Comparison of ENCODE assay signal across 17 mouse cellular contexts in genomic region chr10:85001920-85002319, GRCm38 (mm10).
A peak's percentile ranks its signal among the peaks of the same experiment; 100 is the strongest.
DNase-seq lines count a peak whose midpoint lies in the region; ATAC-seq lines count a peak whose summit lies in the region.
"Had no signal": no experiment of that assay in that cellular context is flagged by ENCODE, and none has a peak within 500 bp of the region (broad histone marks: within the 10 kb centered on the region; RNA-seq: fewer than 3 reads in every experiment).

No protein-coding gene starts in this region.

- no peak overlapping the region for H3K9ac ChIP-seq in heart, embryonic 14.5 days (ENCODE audit: low read length)

- peaks cover 9 to 36% of the 10 kb centered on the region in 2 experiments for H3K4me1 ChIP-seq in heart, embryonic 14.5 days (ENCODE audit: control insufficient read depth in 2 of 2, insufficient read depth in 2 of 2, low read length in 2 of 2)

- no peak overlapping the region for H3K4me3 ChIP-seq in heart, embryonic 14.5 days (ENCODE audit: control insufficient read depth in 1 of 2, insufficient read depth in 1 of 2, low read depth in 1 of 2, low read length in 2 of 2)
- H3K4me3 ChIP-seq in macrophage (ENCODE audit: inconsistent target), result no peak overlapping the region
- H3K4me3 ChIP-seq: embryonic facial prominence, embryonic 10.5 days; erythroblast, embryonic 14.5 days; layer of hippocampus, adult 2 months; midbrain, embryonic 10.5 days; myocyte had no signal

- H3K9me3 ChIP-seq in heart, embryonic 14.5 days (ENCODE audit: control insufficient read depth, low read length), result no peaks in the 10 kb centered on the region
- H3K9me3 ChIP-seq: embryonic facial prominence, embryonic 10.5 days; midbrain, embryonic 10.5 days had no signal

- peak overlapping the region; percentile 8 to 30; a peak in 3 of 4 replicates for H3K27ac ChIP-seq in heart, embryonic 14.5 days (replicated peaks in 1 of 2; ENCODE audit: control insufficient read depth in 1 of 2, insufficient read depth in 1 of 2, low read depth in 2 of 2, low read length in 2 of 2)
- peak overlapping the region; percentile 82 for H3K27ac ChIP-seq in macrophage
- H3K27ac ChIP-seq: embryonic facial prominence, embryonic 10.5 days; layer of hippocampus, adult 2 months; midbrain, embryonic 10.5 days had no signal

- H3K4me2 ChIP-seq in heart, embryonic 14.5 days (ENCODE audit: low read length), result no peak overlapping the region

- peaks cover 27% of the 10 kb centered on the region for H3K36me3 ChIP-seq in heart, embryonic 14.5 days (ENCODE audit: control insufficient read depth, insufficient read depth, low read length)
- H3K36me3 ChIP-seq in macrophage (ENCODE audit: inconsistent target), result no peaks in the 10 kb centered on the region

- no peaks in the 10 kb centered on the region for H3K79me2 ChIP-seq in macrophage (ENCODE audit: inconsistent target)

- no peak for ATAC-seq in heart, embryonic 14.5 days (ENCODE audit: insufficient number of reproducible peaks, insufficient read depth, low FRiP score, low read depth)
- no peak for ATAC-seq in monocyte, adult 5-6 weeks (replicated peaks; ENCODE audit: insufficient number of reproducible peaks, low FRiP score, low TSS enrichment, poor library complexity, severe bottlenecking)
- ATAC-seq: CD4-positive, CD25-positive, alpha-beta regulatory T cell, adult 4 months had no signal

- H3K27me3 ChIP-seq in heart, embryonic 14.5 days (ENCODE audit: control insufficient read depth, insufficient read depth, low read length), result no peaks in the 10 kb centered on the region

- 41% methylated on average over 7 of the region's 7 CpGs for WGBS in heart, embryonic 14.5 days
- WGBS in macrophage (ENCODE audit: missing documents), result 83% methylated on average over 7 of the region's 7 CpGs

- DNase-seq in lung, postnatal 4 days, result peak; percentile 16 to 63
- no peak for DNase-seq in lung, postnatal 36 days
- peak; percentile 59 to 81 for DNase-seq in heart, adult 18-20 months
- no peak for DNase-seq in right cerebral cortex, postnatal 14 days
- DNase-seq in adrenal gland, postnatal 36 days, result no peak
- DNase-seq: adrenal gland, postnatal 10 days; cerebellum, adult 9-11 months; thymus, postnatal 4 days had no signal

Comparison
In these comparisons a context has a peak if more than half of its experiments do, and no peak if none do; other contexts are left out.
1. DNase-seq: peak in lung, postnatal 4 days (2 of 2) and heart, adult 18-20 months (2 of 2); none in lung, postnatal 36 days (single experiment), right cerebral cortex, postnatal 14 days (single experiment) and adrenal gland, postnatal 36 days (0 of 2).